Mouse (Mus musculus) MEL (cell line): ENCODE results near the gene Dusp16. TPM values are rescaled to one million over a fixed set of nuclear protein-coding genes. Genes with fewer than 3 reads are reported as not detected.

Experiments
- DNase-seq: peaks from one replicate; pipeline ENCODE4 v3.0.0; 2011; ENCODE audit warnings: low read depth, low spot score
- H3K27ac ChIP-seq: 2 replicates; pipeline ENCODE4 v1.5.1; 2012; ENCODE audit warnings: low read depth, mild to moderate bottlenecking, control low read depth, low read length, moderate library complexity; ENCODE audit not compliant: control insufficient read depth
- H3K27me3 ChIP-seq, 2 experiments: fragments of 150-350 bp in 1 of 2; sonication (generic) in 1 of 2; 2 replicates each; pipeline ENCODE4 v1.6.1; 2012; ENCODE audit warnings: low read length in 2 of 2, mild to moderate bottlenecking in 2 of 2, improper control_type of control experiment in 1 of 2, moderate library complexity in 1 of 2; ENCODE audit not compliant: insufficient read depth in 2 of 2, control insufficient read depth in 1 of 2
- H3K36me3 ChIP-seq, 2 experiments: 2 replicates each; pipeline ENCODE4 v1.6.1; 2012 to 2014; ENCODE audit warnings: low read length in 2 of 2, improper control_type of control experiment in 1 of 2, inconsistent platforms in 1 of 2, mild to moderate bottlenecking in 1 of 2; ENCODE audit not compliant: insufficient read depth in 2 of 2, control insufficient read depth in 1 of 2
- H3K4me1 ChIP-seq, 2 experiments: fragments of 150-350 bp in 1 of 2; sonication (generic) in 1 of 2; 2 replicates each; pipeline ENCODE4 v1.6.1; 2012; ENCODE audit warnings: low read length in 2 of 2, improper control_type of control experiment in 1 of 2, mild to moderate bottlenecking in 1 of 2; ENCODE audit not compliant: insufficient read depth in 2 of 2, control insufficient read depth in 1 of 2
- H3K4me3 ChIP-seq, 2 experiments: fragments of 150-350 bp in 1 of 2; sonication (generic) in 1 of 2; 2 replicates each; pipeline ENCODE4 v1.5.1; 2012; ENCODE audit warnings: low read depth in 2 of 2, low read length in 2 of 2, mild to moderate bottlenecking in 2 of 2, moderate library complexity in 2 of 2, control low read depth in 1 of 2, improper control_type of control experiment in 1 of 2; ENCODE audit not compliant: control insufficient read depth in 1 of 2, insufficient read depth in 1 of 2
- H3K79me2 ChIP-seq: 2 replicates; pipeline ENCODE4 v1.6.1; 2012; ENCODE audit warnings: mild to moderate bottlenecking, low read length, moderate library complexity; ENCODE audit not compliant: control insufficient read depth, poor library complexity, insufficient read depth
- H3K9ac ChIP-seq: 2 replicates; pipeline ENCODE4 v1.6.1; 2012; ENCODE audit warnings: low read depth, mild to moderate bottlenecking, control low read depth, low read length, moderate library complexity; ENCODE audit not compliant: control insufficient read depth, poor library complexity, severe bottlenecking
- H3K9me3 ChIP-seq: fragments of 150-350 bp; sonication (generic); replicated peaks from 2 replicates; pipeline ENCODE4 v1.6.1; 2012; ENCODE audit warnings: mild to moderate bottlenecking, low read length, improper control_type of control experiment, moderate library complexity; ENCODE audit not compliant: insufficient read depth
- CHD2 ChIP-seq: IDR thresholded peaks from 2 replicates; pipeline ENCODE4 v1.6.1; 2011; ENCODE audit warnings: low read length, improper control_type of control experiment
- CTCF ChIP-seq, 3 experiments: IDR thresholded peaks in 2 of 3; conservative IDR thresholded peaks in 1 of 3; 2 replicates each; pipeline ENCODE4 v1.5.1; 2011 to 2012; ENCODE audit warnings: low read length in 3 of 3, low read depth in 2 of 3, mild to moderate bottlenecking in 2 of 3, improper control_type of control experiment in 1 of 3, inconsistent platforms in 1 of 3, mixed read lengths in 1 of 3, moderate library complexity in 1 of 3; ENCODE audit not compliant: control insufficient read depth in 1 of 3, insufficient read depth in 1 of 3, poor library complexity in 1 of 3, severe bottlenecking in 1 of 3
- ELF1 ChIP-seq: IDR thresholded peaks from 2 replicates; pipeline ENCODE4 v1.6.1; 2014; ENCODE audit warnings: low read depth, mild to moderate bottlenecking, inconsistent platforms, low read length, improper control_type of control experiment, moderate library complexity
- ETS1 ChIP-seq: IDR thresholded peaks from 2 replicates; pipeline ENCODE4 v1.6.1; 2012; ENCODE audit warnings: low read depth, mild to moderate bottlenecking, inconsistent platforms, low read length, improper control_type of control experiment, moderate library complexity
- GABPA ChIP-seq: IDR thresholded peaks from 2 replicates; pipeline ENCODE4 v1.6.1; 2012; ENCODE audit warnings: low read depth, mild to moderate bottlenecking, inconsistent platforms, low read length, improper control_type of control experiment, moderate library complexity
- GATA1 ChIP-seq: IDR thresholded peaks from 2 replicates; pipeline ENCODE4 v1.6.1; 2011; ENCODE audit warnings: low read depth, low read length, improper control_type of control experiment
- HCFC1 ChIP-seq: IDR thresholded peaks from 2 replicates; pipeline ENCODE4 v1.6.1; 2012; ENCODE audit warnings: low read depth, mild to moderate bottlenecking, inconsistent platforms, low read length, improper control_type of control experiment, moderate library complexity
- JUND ChIP-seq: IDR thresholded peaks from 2 replicates; pipeline ENCODE4 v1.6.1; 2011; ENCODE audit warnings: low read depth, mild to moderate bottlenecking, improper control_type of control experiment, low read length
- MAZ ChIP-seq: IDR thresholded peaks from 2 replicates; pipeline ENCODE4 v1.6.1; 2012; ENCODE audit warnings: low read depth, mild to moderate bottlenecking, inconsistent platforms, low read length, improper control_type of control experiment
- MEF2A ChIP-seq: IDR thresholded peaks from 2 replicates; pipeline ENCODE4 v1.6.1; 2014; ENCODE audit warnings: low read depth, mild to moderate bottlenecking, inconsistent platforms, low read length, improper control_type of control experiment; ENCODE audit not compliant: poor library complexity, insufficient replicate concordance, severe bottlenecking; ENCODE audit errors: extremely low read depth
- MXI1 ChIP-seq: IDR thresholded peaks from 2 replicates; pipeline ENCODE4 v1.6.1; 2011; ENCODE audit warnings: mild to moderate bottlenecking, low read depth, low read length, improper control_type of control experiment
- NRF1 ChIP-seq: IDR thresholded peaks from 2 replicates; pipeline ENCODE4 v1.6.1; 2014; ENCODE audit warnings: low read depth, mild to moderate bottlenecking, inconsistent platforms, low read length, improper control_type of control experiment, moderate library complexity; ENCODE audit not compliant: poor library complexity, insufficient read depth, severe bottlenecking
- POLR2AphosphoS5 ChIP-seq: IDR thresholded peaks from 2 replicates; pipeline ENCODE4 v1.6.1; 2012; ENCODE audit warnings: low read depth, borderline replicate concordance, mild to moderate bottlenecking, inconsistent platforms, low read length, moderate library complexity, mixed read lengths
- RAD21 ChIP-seq: IDR thresholded peaks from 2 replicates; pipeline ENCODE4 v1.6.1; 2011; ENCODE audit warnings: mild to moderate bottlenecking, low read depth, low read length, improper control_type of control experiment
- TAL1 ChIP-seq: IDR thresholded peaks from 2 replicates; pipeline ENCODE4 v1.6.1; 2012; ENCODE audit warnings: mild to moderate bottlenecking, inconsistent platforms, low read length, moderate library complexity, mixed read lengths
- UBTF ChIP-seq: IDR thresholded peaks from 2 replicates; pipeline ENCODE4 v1.6.1; 2012; ENCODE audit warnings: low read depth, mild to moderate bottlenecking, inconsistent platforms, low read length, improper control_type of control experiment, moderate library complexity, borderline replicate concordance; ENCODE audit not compliant: insufficient read depth
- ZC3H11A ChIP-seq: IDR thresholded peaks from 2 replicates; pipeline ENCODE4 v1.6.1; 2012; ENCODE audit warnings: low read depth, mild to moderate bottlenecking, inconsistent platforms, low read length, improper control_type of control experiment
- ZKSCAN1 ChIP-seq: IDR thresholded peaks from 2 replicates; pipeline ENCODE4 v1.6.1; 2012; ENCODE audit warnings: low read depth, mild to moderate bottlenecking, inconsistent platforms, low read length, improper control_type of control experiment, moderate library complexity
- ZMIZ1 ChIP-seq: IDR thresholded peaks from 2 replicates; pipeline ENCODE4 v1.6.1; 2012; ENCODE audit warnings: low read depth, mild to moderate bottlenecking, inconsistent platforms, low read length, improper control_type of control experiment, moderate library complexity
- ZNF384 ChIP-seq: IDR thresholded peaks from 2 replicates; pipeline ENCODE4 v1.6.1; 2012; ENCODE audit warnings: low read depth, mild to moderate bottlenecking, inconsistent platforms, low read length, improper control_type of control experiment
- polyA plus RNA-seq, 2 experiments: library from polyadenylated mRNA; stranded (reverse) in 1 of 2; unstranded in 1 of 2; fragments of >175 nt in 1 of 2; fragments of >200 nt in 1 of 2; gene quantifications; 2 replicates each; pipeline versions ENCODE4 v1.2.1 to v1.2.4; 2012; ENCODE audit warnings: low replicate concordance in 2 of 2, low read depth in 1 of 2; ENCODE audit not compliant: insufficient read length in 2 of 2, insufficient read depth in 1 of 2, missing spikeins in 1 of 2
- total RNA-seq: library from RNA; depleted of rRNA; stranded (reverse); fragments of 300-350 nt; gene quantifications from 2 replicates; pipeline ENCODE4 v1.2.3, GENCODE M21; 2012

Gene Dusp16
- total and polyA plus RNA-seq, 3 experiments = 1.9 to 6.9 TPM; not detected in 1

- Histone ChIP-seq H3K36me3 (peaks cover 0 to 11% of the 10 kb centered on the region in 2 experiments; a peak in 3 of 4 replicates), H3K27me3 (no peaks in the 10 kb centered on the region), H3K4me1 (peaks cover 0 to 10% of the 10 kb centered on the region in 2 experiments; a peak in 1 of 4 replicates), H3K4me3 (no peak overlapping the region), H3K9me3 (no peaks in the 10 kb centered on the region), H3K79me2 (no peaks in the 10 kb centered on the region)
- TF ChIP-seq MAZ = no peak
- TF ChIP-seq, all 39 proteins: peak for 0
- Histone ChIP-seq H3K9ac (no peak overlapping the region), H3K27ac (no peak overlapping the region)
- DNase-seq = no peak
Measured at GRCm38 (mm10) chr6:134713321-134713720, 79.1 kb downstream of the Dusp16 start.

- no peak for DNase-seq
- no peaks in the 10 kb centered on the region for H3K27me3 ChIP-seq
- no peaks in the 10 kb centered on the region for H3K79me2 ChIP-seq
- no peaks in the 10 kb centered on the region for H3K9me3 ChIP-seq
- no peak overlapping the region for H3K9ac ChIP-seq
- H3K36me3 ChIP-seq = no peaks in the 10 kb centered on the region
- H3K4me3 ChIP-seq = no peak overlapping the region
- TF ChIP-seq JUND (no peak), MEF2A (no peak), CTCF (IDR thresholded peaks at IDR 0.05 in 2 of 3, conservative IDR thresholded peaks at IDR 0.05 in 1 of 3; ENCODE audit: control insufficient read depth in 1 of 3, insufficient read depth in 1 of 3, low read depth in 2 of 3, low read length in 3 of 3, poor library complexity in 1 of 3, severe bottlenecking in 1 of 3) (no peak), RAD21 (no peak), GABPA (no peak), ELF1 (no peak), POLR2AphosphoS5 (no peak), ZKSCAN1 (no peak), ZC3H11A (no peak), ZNF384 (no peak), MXI1 (no peak), GATA1 (no peak), CHD2 (no peak), MAZ (no peak), UBTF (no peak), HCFC1 (no peak), ETS1 (no peak), ZMIZ1 (no peak), NRF1 (no peak), TAL1 (no peak)
- H3K27ac ChIP-seq = no peak overlapping the region
- peaks cover 0 to 2% of the 10 kb centered on the region in 2 experiments; a peak in 1 of 4 replicates for H3K4me1 ChIP-seq
Measured at GRCm38 (mm10) chr6:134710020-134710419, 82.4 kb downstream of the Dusp16 start.
